Mouse (Mus musculus) left cerebral cortex, adult 9 months (tissue): ENCODE results near the gene Keap1.
"Not testable (repeated sequence)": the region's sequence is repeated elsewhere in the genome, so short reads cannot be mapped to it uniquely, and the experiment has no call there.

Experiments
- DNase-seq, 2 experiments: peaks; one replicate each; pipeline ENCODE4 v3.0.0; 2022; ENCODE audit warnings: low spot score in 2 of 2

The Keap1 gene

DNA sequence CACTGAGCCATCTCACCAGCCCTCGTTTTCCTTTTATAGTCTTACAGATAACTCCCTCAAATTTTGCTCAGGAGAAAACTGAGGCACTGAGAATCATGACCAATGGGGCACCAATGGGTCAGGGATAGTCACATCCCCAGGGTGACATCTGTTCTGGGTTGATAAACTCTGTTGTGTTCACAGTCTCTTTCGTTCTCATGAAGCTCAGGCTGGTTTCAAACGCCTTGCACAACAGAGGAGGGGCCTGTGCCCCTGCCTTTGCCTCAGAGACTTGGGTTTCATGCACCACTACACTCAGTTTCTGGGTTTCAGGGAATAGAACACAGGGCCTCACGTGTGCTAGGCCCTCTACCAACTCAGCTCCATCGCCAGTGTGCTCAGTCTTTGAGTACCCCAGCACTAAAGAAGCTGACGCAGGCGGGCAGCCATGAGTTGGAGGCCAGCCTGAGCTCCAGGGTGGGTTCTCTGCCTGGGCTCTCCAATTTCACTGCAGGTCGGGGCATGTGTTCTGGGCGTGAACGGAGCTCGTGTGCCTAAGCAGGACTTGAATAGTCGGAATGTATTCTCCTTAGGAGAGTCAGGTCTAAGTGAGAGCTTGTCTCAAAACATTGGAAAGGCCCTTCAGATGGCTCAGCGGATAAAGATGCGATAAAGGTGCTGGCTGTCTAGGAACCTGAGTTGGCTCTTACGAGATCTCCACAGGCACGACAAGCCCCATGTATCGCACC is 25.3 kb upstream of the Keap1 start:
- no peak for DNase-seq

DNA sequence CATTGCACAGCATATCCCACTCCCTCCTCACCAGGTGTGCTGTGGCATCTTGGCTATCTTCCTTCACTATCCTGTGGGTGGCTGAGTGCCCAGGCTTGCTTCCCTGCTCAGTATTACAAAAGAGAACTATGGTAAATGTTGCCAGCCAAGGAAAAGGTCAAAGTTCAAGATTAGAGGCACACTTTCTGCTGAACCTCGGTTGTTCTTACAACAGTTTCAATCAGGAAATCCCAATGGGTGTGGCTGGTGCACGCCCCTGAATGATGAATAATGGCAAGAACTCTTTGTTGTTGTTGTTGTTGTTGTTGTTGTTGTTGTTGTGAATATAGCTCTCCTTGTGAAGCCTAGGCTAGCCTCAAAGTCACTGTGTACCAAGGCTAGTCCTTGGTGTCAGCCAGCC is 22.7 kb upstream of the Keap1 start:
- DNase-seq, result no peak

DNA sequence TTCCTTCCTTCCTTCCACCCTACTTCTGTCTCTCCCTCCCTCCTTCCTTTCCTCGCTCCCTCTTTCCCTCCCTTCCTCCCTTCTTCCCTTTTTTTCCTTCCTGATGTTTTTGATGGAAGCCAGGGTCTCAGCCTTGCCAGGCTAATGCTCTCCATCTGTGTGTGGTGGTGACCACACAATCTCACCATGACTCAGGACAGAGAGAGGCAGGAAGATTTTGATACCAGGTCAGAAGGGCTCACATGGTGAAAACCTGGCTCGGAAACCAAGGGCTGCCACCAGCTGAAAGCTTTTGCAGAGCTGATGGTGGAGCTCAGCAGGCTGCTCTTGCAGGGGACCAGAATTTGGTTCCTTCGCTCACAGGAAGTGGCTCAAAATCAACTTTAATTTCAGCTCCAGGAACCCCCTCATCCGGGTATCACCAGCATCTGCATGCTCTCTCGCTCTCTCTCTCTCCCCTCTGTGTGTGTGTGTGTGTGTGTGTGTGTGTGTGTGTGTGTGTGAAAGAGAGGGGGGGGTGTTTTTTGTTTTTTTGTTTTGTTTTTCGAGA is 21.4 kb upstream of the Keap1 start:
- DNase-seq, result no peak

GRCm38 (mm10) chr9:21256349-21256748 is 17.2 kb upstream of the Keap1 start:
- DNase-seq, result not testable (repeated sequence)

DNA sequence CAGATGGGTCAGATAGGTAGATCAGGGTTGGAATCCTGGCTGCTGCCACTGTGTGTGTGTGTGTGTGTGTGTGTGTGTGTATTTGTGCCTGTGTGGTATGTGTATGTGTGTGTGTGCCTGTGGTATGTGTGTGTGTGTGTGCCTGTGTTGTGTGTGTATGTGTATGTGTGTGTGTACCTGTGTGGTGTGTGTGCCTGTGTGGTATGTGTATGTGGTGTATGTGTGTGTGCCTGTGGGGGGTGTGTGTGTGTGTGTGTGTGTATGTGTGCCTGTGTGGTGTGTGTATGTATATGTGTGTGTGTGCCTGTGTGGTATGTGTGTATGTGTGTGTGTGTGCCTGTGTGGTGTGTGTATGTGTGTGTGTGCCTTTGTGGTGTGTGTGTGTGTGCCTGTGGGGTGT is 15.5 kb upstream of the Keap1 start:
- no peak for DNase-seq

GRCm38 (mm10) chr9:21251116-21251735 is 12.1 kb upstream of the Keap1 start:
- no peak for DNase-seq

GRCm38 (mm10) chr9:21250509-21250908 is 11.3 kb upstream of the Keap1 start:
- no peak for DNase-seq

- no peak for DNase-seq
These were observed 10.7 kb upstream of the Keap1 start for GRCm38 (mm10) chr9:21249629-21250508.

DNA sequence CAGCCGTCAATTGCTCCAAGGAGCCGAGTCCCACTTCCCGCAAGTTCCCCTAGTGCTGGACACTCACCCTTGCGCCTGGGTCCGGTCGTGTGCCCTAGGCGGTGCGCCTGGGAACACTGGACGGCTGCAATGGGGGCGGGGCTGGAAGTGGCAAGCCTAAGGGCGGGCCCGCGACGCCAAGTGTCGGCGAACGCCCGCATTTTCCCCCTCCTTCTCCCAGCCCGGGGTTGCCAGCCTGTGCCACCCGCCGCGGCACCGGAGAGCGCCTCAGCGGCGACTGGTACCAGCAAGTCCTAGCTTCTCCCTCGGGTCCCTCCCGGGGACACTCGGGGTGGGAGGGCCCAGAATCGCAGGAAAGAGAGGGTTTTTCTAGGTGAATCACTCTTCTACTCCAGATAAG is 9.2 kb upstream of the Keap1 start, which contains the start of gene S1pr5:
Gene S1pr5 (minus strand): TSS at position 118 of the 400 bp plus-strand sequence.
- peak in 1 of 2 experiments; percentile 54 for DNase-seq

DNA sequence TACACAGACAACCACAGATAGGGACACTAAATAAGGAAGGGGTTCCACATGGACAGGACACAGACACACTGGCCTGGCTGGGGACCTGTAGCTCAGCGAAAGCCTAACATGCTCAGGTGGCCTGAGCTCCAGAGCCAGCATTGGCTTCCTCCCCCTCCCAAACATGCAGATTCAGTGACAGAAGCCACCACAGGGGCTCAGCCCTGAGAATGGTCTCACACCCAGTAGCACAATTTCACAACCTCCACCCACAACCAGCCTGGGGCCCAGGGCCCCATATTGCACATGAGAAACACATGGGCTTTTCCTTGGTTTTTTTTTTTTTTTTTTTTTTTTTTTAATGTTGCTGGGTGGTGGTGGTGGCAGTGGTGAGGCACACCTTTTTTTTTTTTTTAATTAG is 7.2 kb upstream of the Keap1 start:
- no peak for DNase-seq

- no peak for DNase-seq
These were observed 5.9 kb upstream of the Keap1 start for GRCm38 (mm10) chr9:21245113-21245487.

- peak in 1 of 2 experiments; percentile 44 for DNase-seq
These were observed 5.4 kb upstream of the Keap1 start for GRCm38 (mm10) chr9:21244428-21245112.

DNA sequence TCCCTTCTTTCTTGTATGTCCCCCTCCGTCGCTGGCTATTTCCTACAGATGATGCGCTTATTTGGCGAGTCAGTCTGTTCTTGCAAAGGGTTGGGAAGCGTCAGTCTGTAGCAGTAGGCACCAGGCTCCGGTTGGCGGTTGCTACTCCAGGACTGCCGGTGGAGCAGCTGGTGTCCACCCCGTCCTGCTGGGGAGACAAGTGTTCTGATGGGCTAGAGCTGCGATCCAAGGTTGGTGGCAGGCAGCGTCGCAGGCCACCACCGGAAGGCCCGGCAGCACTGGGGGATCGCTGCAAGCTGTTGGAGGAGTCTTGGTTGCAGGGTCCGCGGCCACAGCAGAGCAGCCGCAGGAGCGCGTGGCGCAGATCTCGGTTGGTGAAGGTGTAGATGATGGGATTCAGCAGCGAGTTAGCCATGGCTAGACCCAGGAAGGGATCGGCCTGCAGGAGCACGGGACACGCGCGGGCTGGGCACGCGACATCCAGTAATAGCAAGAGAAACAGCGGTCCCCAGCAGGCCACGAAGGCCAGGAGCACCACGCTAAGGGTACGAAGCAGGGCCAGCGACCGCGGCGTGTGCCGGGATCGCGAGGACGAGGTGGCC is 4.8 kb upstream of the Keap1 start:
- DNase-seq, result no peak

DNA sequence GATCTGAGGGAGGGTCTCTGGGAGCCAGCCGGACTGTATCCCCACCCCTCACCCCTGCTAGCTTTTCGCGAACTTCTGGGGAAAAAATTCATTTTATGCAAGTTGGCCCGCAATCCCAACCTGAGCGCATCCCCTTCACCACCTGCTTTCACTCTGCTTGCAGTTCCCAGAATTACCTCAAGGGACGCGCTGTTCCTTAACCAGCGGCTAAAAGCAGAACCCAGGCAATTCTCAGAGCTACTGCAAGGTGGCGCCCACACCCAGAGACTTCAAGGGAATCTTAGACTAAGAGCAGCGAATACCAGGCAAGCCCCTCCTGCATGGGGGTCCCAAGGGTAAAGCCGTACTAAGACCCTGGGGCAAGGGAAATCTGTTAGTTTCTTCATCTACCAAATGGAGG is 2.2 kb upstream of the Keap1 start:
- DNase-seq, result peak in 1 of 2 experiments; percentile 90

GRCm38 (mm10) chr9:21239465-21239848 is 296 bp upstream of the Keap1 start:
- no peak for DNase-seq

GRCm38 (mm10) chr9:21238004-21238732 is 993 bp downstream of the Keap1 start:
- no peak for DNase-seq

DNA sequence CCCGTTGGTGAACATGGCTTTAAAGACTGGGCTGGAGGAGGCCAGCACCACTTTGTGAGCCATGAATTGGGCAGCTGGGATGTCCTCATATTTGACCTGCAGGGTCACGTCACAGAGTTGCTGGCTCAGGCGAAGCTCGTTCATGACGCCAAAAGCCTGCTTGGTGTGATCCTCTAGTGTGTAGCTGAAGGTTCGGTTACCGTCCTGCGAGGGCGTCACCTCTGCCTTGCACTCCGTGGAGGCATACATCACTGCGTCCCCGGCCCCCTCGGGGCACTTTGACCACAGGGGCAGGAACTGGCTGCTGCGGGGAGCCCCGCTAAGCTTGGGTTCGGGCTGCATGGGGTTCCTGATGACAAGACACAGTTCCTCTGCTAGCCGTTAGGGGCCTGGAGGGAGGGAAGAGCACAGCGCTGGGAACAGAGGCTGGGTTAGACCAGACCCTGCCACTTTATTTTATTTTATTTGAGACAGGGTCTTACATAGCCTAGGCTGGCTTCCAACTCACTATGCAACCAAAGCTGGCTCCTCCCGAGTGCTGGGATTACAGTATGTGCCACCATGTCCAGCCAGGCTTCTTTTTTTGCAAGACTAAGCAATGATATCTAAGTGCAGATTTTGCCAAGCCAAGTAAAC is 1.7 kb downstream of the Keap1 start:
- peak in 1 of 2 experiments; percentile 29 for DNase-seq

DNA sequence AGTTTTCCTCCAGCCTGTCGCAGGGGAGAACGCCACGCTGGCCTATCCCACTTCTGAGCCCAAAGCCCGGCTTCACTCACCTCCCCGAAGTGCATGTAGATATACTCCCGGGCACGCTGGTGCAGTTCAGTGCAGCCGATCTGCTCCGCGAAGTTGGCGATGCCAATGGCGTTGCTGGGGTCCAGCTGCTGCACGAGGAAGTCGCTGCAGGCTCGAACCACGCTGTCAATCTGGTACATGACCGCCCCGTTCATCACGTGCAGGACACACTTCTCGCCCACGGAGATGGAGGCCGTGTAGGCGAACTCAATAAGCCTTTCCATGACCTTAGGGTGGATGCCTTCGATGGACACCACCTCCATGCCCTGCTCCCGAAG is 2.2 kb downstream of the Keap1 start:
- DNase-seq, result no peak

GRCm38 (mm10) chr9:21235341-21235740 is 3.8 kb downstream of the Keap1 start:
- DNase-seq, result no peak

- DNase-seq, result no peak
These were observed 5.4 kb downstream of the Keap1 start for GRCm38 (mm10) chr9:21233805-21234204.
